Mouse (Mus musculus): ENCODE results near the gene Twf1. TPM values are rescaled to one million over a fixed set of nuclear protein-coding genes. Genes with fewer than 3 reads are reported as not detected.

Gene Twf1
- polyA plus RNA-seq, 1 experiment = 13.8 TPM

DNA sequence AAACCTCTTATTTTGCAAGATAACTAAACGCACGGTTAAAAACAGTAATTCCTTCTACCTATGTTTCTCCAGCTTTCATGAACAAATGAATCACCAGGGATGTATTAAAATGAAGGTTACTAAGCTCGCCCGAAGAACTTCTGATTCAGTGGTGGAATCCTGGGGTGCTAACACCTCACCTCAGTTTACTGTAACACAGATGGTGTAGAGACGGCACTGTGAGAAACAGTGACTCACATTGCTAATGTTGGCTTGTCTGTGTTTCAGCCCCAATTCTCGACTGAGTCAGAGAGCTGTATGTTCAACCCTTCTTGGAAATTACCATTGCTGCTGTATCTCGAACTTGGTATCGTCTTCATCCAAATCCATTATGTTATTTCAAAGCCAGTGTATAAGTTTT lies 18.1 kb upstream of the Twf1 start:
- no peaks in the 10 kb centered on the region for H3K36me3 ChIP-seq (replicated peaks; ENCODE audit: low read length)
- peaks cover 2% of the 10 kb centered on the region for H3K27me3 ChIP-seq (replicated peaks)
- no peak overlapping the region for H3K4me3 ChIP-seq (replicated peaks)
- peaks cover 26% of the 10 kb centered on the region for H3K4me1 ChIP-seq
- no peak for TF ChIP-seq FLI1 (IDR thresholded peaks at IDR 0.05; ENCODE audit: low read length)
- no peak for TF ChIP-seq GATA1 (IDR thresholded peaks at IDR 0.05; ENCODE audit: borderline replicate concordance, low read length)
- no peaks in the 10 kb centered on the region for H3K9me3 ChIP-seq

DNA sequence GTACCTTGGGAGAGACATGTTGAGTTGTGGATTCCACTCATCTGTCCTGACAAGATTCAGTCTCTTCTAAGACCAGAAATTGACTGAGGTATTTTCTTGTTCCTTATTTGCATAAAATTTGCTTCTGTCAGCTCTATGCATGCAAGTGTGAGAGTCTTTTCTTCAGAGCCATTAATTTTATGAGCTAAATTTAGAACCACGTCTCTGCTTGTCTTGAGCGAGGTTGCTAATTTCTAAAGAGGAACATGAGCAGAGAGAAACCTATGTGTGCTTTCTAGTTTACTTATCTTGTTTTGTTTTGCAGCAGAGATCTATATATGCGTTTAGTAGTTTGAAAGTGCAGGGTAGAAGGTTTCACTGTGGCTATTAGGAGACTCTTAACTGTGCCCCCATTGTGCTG lies 12.8 kb upstream of the Twf1 start:
- Histone ChIP-seq H3K4me3 (replicated peaks) (no peak overlapping the region), H3K27me3 (replicated peaks) (peaks cover 2% of the 10 kb centered on the region), H3K9me3 (no peaks in the 10 kb centered on the region), H3K36me3 (replicated peaks; ENCODE audit: low read length) (no peaks in the 10 kb centered on the region), H3K4me1 (peaks cover 46% of the 10 kb centered on the region)
- TF ChIP-seq GATA1 (IDR thresholded peaks at IDR 0.05; ENCODE audit: borderline replicate concordance, low read length) (no peak), FLI1 (IDR thresholded peaks at IDR 0.05; ENCODE audit: low read length) (no peak)

DNA sequence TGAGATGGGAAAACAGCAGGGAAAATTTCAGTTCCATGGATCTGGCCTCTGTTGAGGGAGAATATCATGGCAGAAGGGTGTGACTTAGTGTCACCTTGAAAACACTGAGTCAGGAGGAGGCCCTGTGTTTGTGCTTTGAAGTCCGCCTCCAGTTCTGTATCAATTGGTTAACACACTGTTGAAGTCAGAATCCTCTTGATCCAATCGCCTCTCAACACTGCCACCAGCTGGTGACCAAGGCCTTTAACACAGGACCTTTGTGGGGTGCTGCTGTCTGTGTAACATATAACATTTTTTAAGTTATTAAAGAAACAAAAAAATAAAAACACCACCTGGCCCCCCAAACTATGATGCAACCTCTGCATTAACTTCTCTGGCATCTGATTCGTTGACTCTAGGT lies 11.7 kb upstream of the Twf1 start:
- peaks cover 39% of the 10 kb centered on the region for H3K4me1 ChIP-seq
- TF ChIP-seq GATA1 (IDR thresholded peaks at IDR 0.05; ENCODE audit: borderline replicate concordance, low read length) (no peak), FLI1 (IDR thresholded peaks at IDR 0.05; ENCODE audit: low read length) (no peak)
- no peaks in the 10 kb centered on the region for H3K9me3 ChIP-seq
- no peaks in the 10 kb centered on the region for H3K36me3 ChIP-seq (replicated peaks; ENCODE audit: low read length)
- H3K4me3 ChIP-seq (replicated peaks) = no peak overlapping the region
- peaks cover 2% of the 10 kb centered on the region for H3K27me3 ChIP-seq (replicated peaks)

GRCm38 (mm10) chr15:94600145-94600707 lies 10.5 kb upstream of the Twf1 start:
- H3K27me3 ChIP-seq (replicated peaks) = no peaks in the 10 kb centered on the region
- no peaks in the 10 kb centered on the region for H3K9me3 ChIP-seq
- H3K4me1 ChIP-seq = peaks cover 44% of the 10 kb centered on the region
- TF ChIP-seq GATA1 (IDR thresholded peaks at IDR 0.05; ENCODE audit: borderline replicate concordance, low read length) (no peak), FLI1 (IDR thresholded peaks at IDR 0.05; ENCODE audit: low read length) (no peak)
- H3K36me3 ChIP-seq (replicated peaks; ENCODE audit: low read length) = no peaks in the 10 kb centered on the region
- no peak overlapping the region for H3K4me3 ChIP-seq (replicated peaks)

GRCm38 (mm10) chr15:94593586-94593985 lies 3.9 kb upstream of the Twf1 start:
- peaks cover 53% of the 10 kb centered on the region for H3K4me1 ChIP-seq
- TF ChIP-seq GATA1 (IDR thresholded peaks at IDR 0.05; ENCODE audit: borderline replicate concordance, low read length) (no peak), FLI1 (IDR thresholded peaks at IDR 0.05; ENCODE audit: low read length) (no peak)

GRCm38 (mm10) chr15:94591356-94591755 lies 1.7 kb upstream of the Twf1 start:
- Histone ChIP-seq H3K4me1 (peaks cover 51% of the 10 kb centered on the region), H3K9me3 (no peaks in the 10 kb centered on the region), H3K36me3 (replicated peaks; ENCODE audit: low read length) (peaks cover 16% of the 10 kb centered on the region), H3K4me3 (replicated peaks) (peak overlapping the region; percentile 59), H3K27me3 (replicated peaks) (no peaks in the 10 kb centered on the region)
- no peak for TF ChIP-seq FLI1 (IDR thresholded peaks at IDR 0.05; ENCODE audit: low read length)
- no peak for TF ChIP-seq GATA1 (IDR thresholded peaks at IDR 0.05; ENCODE audit: borderline replicate concordance, low read length)

More at GRCm38 (mm10) chr15:94593586-94593985, 3.9 kb upstream of the Twf1 start:
- H3K4me3 ChIP-seq (replicated peaks) = no peak overlapping the region
- no peaks in the 10 kb centered on the region for H3K36me3 ChIP-seq (replicated peaks; ENCODE audit: low read length)
- H3K9me3 ChIP-seq = no peaks in the 10 kb centered on the region
- H3K27me3 ChIP-seq (replicated peaks) = no peaks in the 10 kb centered on the region

DNA sequence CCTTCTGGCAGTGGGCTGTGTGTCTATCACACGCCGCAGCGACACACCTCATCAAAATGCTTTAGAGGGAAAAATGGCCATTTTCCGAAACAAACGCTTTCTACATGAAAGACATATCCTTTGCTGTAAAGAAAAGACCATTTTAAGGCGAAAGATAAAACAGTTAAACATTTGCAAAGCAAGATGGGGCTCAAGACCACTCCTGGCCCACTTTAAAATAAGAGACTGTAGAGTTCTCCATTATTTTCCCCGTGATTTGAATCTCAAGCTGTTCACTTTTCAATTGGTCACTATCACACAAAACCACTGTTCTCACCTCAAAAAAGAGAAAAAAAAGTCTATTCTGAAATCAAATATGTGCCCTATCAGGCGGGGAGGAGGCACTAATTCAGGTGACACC lies 394 bp upstream of the Twf1 start:
- Histone ChIP-seq H3K36me3 (replicated peaks; ENCODE audit: low read length) (peaks cover 29% of the 10 kb centered on the region), H3K27me3 (replicated peaks) (no peaks in the 10 kb centered on the region), H3K4me3 (replicated peaks) (peak overlapping the region; percentile 99), H3K9me3 (no peaks in the 10 kb centered on the region), H3K4me1 (peaks cover 51% of the 10 kb centered on the region)
- TF ChIP-seq FLI1 (IDR thresholded peaks at IDR 0.05; ENCODE audit: low read length) (no peak), GATA1 (IDR thresholded peaks at IDR 0.05; ENCODE audit: borderline replicate concordance, low read length) (no peak)

DNA sequence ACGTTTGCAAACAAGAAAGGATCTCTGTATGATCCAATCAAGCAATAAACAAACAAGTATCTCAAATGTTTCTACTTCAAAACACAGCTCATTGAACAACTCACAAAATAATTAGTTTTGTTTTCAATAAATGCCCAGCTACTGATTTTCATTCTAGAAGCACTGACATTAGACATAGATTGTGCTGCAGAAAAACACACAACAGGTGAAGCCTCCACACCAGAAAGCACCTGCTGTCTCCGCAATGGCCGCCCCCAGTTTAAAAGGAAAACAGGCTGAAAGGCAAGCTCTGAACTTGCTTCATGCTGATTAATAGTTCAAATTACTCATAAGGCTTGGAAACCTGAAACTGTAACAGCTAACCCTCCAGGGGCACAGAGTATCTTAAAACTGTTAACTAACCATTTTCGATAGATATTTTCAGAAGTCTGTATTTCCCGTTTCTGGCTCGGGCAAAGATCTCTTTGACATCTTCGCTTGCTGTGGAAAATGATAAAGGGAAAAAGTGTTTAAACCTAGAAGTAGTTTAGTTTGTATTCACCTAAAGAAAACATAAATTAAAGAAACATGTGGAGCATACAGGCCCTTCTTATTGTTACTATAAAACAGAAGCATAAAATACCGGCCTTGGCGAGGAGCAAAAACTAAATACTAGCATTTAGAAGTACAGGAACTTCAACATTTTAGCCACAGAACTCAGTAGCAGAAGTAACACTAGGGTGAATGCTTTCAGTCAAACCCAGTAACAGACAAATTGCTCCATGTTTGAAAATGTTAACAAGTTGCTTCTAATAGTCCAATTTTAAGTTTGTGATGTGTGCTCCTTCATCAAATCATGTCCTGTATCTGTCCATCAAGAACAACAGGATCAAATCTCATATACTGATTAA lies 1.6 kb downstream of the Twf1 start:
- H3K9me3 ChIP-seq = no peaks in the 10 kb centered on the region
- peaks cover 53% of the 10 kb centered on the region for H3K4me1 ChIP-seq
- peaks cover 49% of the 10 kb centered on the region for H3K36me3 ChIP-seq (replicated peaks; ENCODE audit: low read length)
- peak overlapping the region; percentile 99 for H3K4me3 ChIP-seq (replicated peaks)
- TF ChIP-seq GATA1 (IDR thresholded peaks at IDR 0.05; ENCODE audit: borderline replicate concordance, low read length) (no peak), FLI1 (IDR thresholded peaks at IDR 0.05; ENCODE audit: low read length) (no peak)
- H3K27me3 ChIP-seq (replicated peaks) = no peaks in the 10 kb centered on the region

DNA sequence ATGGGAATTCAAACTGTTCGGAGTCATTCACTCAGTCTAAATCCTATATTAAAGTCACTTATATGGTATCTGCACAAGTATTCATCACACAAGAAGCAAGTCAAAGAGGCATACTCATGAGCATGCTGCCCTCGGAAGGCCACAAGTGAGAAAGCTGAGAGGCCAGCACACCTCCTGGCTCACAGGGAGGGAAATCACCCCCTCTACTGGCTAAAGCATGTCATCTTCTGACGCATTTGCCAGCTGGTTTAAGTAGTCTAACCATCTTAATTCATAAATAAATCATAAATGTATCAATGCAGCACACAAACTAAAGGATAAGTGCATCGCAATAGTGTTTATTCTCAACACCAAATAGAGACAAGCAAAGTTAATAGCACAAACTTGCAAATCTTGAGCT lies 5.0 kb downstream of the Twf1 start:
- Histone ChIP-seq H3K36me3 (replicated peaks; ENCODE audit: low read length) (peaks cover 82% of the 10 kb centered on the region), H3K9me3 (no peaks in the 10 kb centered on the region), H3K4me3 (replicated peaks) (no peak overlapping the region), H3K27me3 (replicated peaks) (no peaks in the 10 kb centered on the region), H3K4me1 (peaks cover 28% of the 10 kb centered on the region)
- no peak for TF ChIP-seq FLI1 (IDR thresholded peaks at IDR 0.05; ENCODE audit: low read length)
- TF ChIP-seq GATA1 (IDR thresholded peaks at IDR 0.05; ENCODE audit: borderline replicate concordance, low read length) = no peak

GRCm38 (mm10) chr15:94583153-94583552 lies 6.5 kb downstream of the Twf1 start:
- no peaks in the 10 kb centered on the region for H3K27me3 ChIP-seq (replicated peaks)
- TF ChIP-seq FLI1 (IDR thresholded peaks at IDR 0.05; ENCODE audit: low read length) (no peak), GATA1 (IDR thresholded peaks at IDR 0.05; ENCODE audit: borderline replicate concordance, low read length) (no peak)
- H3K4me3 ChIP-seq (replicated peaks) = no peak overlapping the region
- peaks cover 93% of the 10 kb centered on the region for H3K36me3 ChIP-seq (replicated peaks; ENCODE audit: low read length)
- H3K4me1 ChIP-seq = peaks cover 28% of the 10 kb centered on the region
- no peaks in the 10 kb centered on the region for H3K9me3 ChIP-seq
